Mouse (Mus musculus) layer of hippocampus, postnatal 25 days (tissue): ENCODE measurements around the gene Gna11. TPM values are rescaled to one million over a fixed set of nuclear protein-coding genes. Genes with fewer than 3 reads are reported as not detected.

ENCODE experiments used
- DNase-seq, 2 experiments: peaks; one replicate each; pipeline ENCODE4 v3.0.0; 2022; ENCODE audit warnings: mixed read lengths in 2 of 2, low spot score in 1 of 2; ENCODE audit errors: extremely low spot score in 1 of 2
- total RNA-seq, 2 experiments: library from RNA; stranded (reverse); gene quantifications; 2 replicates each; pipeline ENCODE4 v1.2.3; 2021

The Gna11 gene
- total RNA-seq, 2 experiments from 2014 or later = 110 to 121 TPM

DNA sequence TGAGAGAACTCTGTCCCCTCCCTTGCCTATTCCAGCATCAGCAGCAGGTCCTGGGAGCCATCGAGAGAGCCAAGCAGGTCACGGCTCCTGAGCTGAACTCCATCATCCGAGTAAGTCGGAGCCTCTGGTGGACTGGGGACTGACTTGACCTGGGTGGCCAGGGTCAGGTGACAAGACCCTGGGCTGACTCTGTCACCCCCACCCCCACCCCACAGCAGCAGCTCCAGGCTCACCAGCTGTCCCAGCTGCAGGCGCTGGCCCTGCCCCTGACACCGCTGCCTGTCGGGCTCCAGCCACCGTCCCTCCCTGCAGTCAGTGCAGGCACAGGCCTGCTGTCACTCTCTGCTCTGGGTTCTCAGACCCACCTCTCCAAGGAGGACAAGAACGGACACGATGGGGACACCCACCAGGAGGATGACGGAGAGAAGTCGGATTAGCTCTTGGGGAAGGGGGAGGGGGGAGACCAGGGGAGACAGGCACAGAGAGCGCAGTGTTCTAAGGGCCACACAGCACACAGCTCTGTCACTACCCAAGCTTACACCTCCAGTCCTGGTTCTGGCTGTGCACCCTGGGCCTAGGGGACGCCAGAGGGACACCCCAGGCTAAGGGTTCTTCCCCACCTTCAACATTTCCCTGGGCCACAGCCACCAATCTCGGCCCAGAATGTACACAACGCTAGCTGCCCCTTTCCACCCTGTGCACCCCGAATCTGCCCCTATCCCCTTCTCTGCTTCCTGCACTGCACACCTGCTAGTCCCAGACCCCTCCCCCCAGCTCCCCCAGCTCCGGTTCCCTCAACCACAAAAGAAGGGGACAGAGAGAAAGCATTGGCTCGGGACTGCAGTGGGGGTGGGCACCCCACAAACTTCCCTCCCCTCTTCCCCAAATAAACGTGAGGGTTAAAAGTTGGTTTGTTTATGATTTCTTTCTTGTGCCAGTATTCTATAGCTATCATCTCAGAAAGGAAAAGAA is 20.6 kb upstream of the Gna11 start:
- DNase-seq = no peak

DNA sequence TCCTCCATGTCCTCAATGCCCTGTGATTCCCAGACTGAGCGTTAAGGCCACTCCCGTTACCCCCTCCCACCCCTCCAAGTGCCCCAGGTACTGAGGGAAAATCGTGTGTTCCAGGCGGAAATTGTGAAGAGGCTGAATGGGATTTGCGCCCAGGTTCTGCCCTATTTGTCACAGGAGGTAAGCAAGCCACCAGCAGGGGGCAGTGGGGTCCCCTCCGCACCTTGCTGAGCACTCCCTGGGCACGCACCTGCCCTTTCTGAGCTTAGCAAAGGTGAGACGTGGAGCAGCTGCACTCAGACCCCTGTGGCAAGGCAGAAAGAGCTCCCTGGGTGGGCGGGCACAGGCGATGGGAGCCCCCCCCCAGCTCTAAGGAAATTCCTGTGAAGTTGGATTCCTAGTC is 19.7 kb upstream of the Gna11 start:
- peak in 1 of 2 experiments; percentile 63 for DNase-seq

DNA sequence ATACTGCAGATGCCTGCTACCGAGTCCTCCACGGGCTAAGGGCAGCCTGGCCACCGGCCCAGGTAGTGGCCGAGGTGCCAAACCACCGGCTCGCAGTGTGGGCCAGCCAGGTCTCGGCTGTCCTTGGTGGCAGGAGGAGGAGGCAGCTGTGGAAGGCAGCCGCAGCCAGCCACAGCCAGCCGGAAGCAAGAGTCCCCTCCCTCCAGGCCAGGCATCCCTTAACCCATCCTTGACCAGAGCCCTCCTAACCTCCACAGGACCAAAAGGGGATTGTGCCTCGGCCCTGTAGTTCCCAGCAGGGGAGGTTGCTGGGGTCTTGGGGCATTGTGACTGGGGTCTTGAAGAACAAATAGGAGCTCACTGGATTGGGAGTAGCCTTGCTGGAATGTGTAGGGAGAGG is 19.2 kb upstream of the Gna11 start:
- DNase-seq = no peak

GRCm38 (mm10) chr10:81563481-81563880 is 18.5 kb upstream of the Gna11 start:
- DNase-seq = no peak

GRCm38 (mm10) chr10:81562411-81562810 is 17.4 kb upstream of the Gna11 start:
- no peak for DNase-seq

GRCm38 (mm10) chr10:81560719-81561459 is 15.9 kb upstream of the Gna11 start:
- no peak for DNase-seq

DNA sequence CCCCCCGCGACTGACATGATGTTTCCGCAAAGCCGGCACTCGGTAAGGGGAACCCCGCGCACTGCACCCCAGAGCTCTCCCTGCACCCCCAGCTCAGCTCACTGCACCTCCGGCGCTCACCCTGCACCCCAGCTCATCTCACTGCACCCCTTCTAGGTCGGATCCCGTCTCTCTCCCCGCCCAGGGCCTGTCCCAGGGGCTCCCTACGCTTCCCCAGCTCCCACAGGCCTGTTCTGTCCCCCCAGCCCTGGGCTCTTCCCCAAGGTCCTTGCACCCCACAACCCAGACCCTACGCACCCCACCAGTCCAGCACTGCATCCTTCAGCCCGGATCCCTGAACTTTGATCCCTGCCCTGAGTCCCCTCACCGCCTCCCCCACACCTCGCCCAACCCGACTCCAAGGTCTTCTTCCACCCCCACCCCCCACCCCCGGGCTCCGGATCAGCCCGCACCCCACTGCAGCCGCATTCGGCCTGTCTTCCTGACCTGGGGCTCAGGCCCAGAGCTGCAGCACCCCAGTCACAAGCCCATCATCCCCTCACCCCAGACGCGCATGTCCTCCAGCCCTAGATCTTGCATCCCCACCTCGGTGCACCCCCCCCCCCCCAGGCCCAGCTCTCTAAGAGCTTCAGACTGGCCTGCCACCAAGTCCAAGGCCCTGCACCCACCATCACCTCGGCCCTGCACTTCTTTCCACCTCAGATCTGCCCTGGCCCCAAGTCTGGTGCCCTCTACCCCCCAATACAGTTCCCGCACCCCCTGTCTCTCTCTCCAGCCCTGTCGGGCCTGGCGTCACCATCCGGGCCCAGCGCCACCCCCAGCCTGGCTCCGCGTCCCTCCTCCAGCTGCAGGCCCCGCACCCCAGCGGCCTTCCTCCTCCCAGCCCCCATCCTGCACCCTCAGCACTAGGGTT is 14.9 kb upstream of the Gna11 start:
- DNase-seq = peak; percentile 71 to 80

- peak; percentile 65 to 67 for DNase-seq
These were observed 14.2 kb upstream of the Gna11 start, which contains the start of gene Aes for GRCm38 (mm10) chr10:81559163-81559626. Aes (plus strand) TSS chr10:81559488.

GRCm38 (mm10) chr10:81557491-81557890 is 12.5 kb upstream of the Gna11 start:
- no peak for DNase-seq

- DNase-seq = no peak
These were observed 11.3 kb upstream of the Gna11 start for GRCm38 (mm10) chr10:81556282-81556681.

DNA sequence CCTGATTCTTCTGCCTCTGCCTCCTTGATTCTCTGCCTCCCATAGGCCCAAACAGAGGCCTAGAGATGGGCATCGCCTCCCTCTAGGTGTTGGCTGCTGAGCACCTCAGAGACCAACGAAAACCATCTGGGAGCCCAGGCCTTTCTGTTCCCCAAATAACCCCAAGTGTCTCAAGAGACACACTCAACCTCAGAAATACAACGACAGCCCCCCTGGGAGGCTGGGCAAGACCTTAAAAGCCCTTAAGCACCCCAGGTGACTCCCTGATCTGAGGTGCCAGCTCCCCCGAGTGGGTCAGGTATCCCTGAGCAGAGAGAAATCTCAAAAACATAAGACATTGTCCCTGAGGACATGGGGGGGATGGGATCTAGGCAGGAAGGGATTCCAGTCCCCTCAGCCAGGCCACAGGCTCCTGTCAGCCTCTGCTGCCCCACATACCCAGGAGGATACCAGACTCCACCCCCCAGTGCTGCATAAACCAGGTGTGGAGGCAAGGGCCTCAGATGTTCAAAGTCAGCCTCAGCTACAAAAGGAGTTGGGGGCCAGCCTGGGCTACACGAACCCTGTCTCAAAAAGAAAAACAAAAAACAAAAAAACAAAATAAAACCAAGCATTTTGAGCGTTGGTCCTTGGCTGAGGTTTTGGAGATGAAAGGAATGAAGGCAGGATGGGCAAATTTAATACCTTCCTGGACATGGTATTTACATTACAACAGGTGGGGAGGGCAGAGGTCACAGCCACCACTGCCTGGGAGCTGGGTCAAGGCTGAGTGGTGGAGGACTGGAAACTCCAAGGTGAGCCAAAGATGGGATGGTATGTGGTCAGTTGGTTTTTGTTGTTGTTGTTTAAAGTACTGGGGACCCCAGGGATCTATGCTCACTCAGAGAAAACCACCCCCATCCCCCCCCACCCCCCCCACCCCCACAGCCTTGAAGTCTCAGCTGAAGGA is 9.1 kb upstream of the Gna11 start:
- DNase-seq = no peak

DNA sequence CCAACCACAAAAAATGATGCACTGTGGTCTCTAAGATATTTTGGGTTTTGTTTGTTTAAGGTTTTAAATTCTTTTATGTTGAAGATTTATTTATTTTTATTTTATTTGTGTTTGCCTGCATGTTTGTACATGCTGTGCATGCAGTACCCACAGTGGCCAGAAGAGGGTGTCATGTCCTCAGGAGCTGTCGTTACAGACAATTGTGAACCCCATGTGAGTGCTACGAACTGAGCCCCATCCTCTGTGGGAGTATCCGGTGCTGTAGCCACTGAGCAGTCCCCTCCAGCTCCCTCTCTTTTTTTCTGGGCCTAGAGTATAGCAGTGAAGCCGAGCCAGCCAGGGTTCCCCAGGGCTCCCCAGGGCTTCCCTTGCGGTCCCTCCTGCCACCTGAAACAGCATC is 8.2 kb upstream of the Gna11 start:
- no peak for DNase-seq

GRCm38 (mm10) chr10:81551597-81552102 is 6.7 kb upstream of the Gna11 start:
- DNase-seq = peak; percentile 72 to 80

DNA sequence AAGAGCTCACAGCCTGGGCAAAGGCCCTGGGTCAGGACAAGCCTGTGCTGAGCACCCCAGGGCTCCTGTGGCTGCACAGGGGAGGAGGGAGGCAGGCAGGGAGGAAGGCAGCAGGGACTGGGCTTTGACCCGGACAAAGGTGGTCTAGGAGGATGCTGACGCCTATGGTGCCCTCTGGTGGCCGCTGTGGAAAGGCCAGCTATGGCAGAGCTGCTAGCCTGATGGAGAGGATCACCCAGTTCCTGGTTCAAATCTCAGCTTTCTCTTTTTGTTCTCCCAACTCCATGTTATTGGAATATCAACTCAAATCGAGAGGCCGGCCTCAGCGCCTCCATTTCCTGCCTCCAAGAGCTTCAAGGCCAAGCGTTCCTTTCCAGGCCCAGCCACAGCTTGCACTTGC is 5.3 kb upstream of the Gna11 start:
- DNase-seq = peak in 1 of 2 experiments; percentile 60

DNA sequence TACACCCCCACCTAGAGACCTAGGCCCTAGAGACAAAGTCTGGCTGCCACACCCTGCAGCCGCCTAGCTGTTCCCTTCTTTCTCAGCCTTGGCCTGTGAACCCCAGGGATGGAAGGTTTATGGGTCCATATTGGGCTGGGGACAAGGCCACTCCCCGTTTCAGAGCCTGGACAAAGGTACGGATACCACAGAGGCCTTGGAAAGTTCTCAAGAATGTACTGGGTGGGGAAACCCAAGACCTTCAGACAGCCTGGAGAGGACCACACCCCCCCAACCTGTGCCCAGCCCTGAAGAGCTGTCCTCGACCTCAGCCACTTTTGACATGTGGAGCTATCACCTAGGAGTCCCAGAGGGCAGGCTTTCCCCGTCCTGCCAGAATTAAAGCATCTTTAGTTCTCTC is 4.0 kb upstream of the Gna11 start:
- DNase-seq = no peak

DNA sequence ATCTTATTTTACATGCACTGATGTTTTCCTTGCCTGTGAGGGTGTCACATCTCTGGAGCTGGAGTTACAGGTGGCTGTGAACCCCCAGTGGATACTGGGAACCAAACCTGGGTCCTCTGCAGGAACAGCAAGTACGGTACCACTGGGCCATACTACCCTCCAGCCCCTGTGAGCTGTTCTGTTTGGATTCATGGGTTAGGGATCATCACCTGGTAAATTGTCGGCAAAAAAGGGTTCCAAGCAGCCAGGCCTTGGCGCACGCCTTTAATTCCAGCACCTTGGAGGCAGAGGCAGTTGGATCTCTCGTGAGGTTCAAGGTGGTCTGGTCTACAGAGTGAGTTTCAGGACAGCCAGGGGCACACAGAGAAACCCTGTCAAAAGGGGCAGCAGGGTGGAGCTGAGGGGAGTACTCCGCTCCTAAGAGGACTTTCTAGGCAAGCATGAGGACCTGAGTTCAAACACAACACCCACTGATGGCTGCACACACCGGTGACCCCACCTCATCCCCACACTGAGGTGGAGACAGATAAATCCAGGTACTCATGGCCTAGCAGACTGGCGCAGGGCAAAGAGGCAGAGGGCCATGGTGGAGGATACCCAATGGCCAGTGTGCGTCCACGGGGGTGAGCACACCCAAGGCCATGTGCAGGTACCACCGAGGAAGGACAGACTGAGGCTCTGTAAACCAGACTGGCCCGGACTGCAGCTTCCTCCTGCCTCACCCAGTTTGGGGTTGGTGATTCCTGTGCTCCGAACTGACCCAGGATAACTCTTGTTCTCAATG is 2.0 kb upstream of the Gna11 start:
- DNase-seq = no peak

DNA sequence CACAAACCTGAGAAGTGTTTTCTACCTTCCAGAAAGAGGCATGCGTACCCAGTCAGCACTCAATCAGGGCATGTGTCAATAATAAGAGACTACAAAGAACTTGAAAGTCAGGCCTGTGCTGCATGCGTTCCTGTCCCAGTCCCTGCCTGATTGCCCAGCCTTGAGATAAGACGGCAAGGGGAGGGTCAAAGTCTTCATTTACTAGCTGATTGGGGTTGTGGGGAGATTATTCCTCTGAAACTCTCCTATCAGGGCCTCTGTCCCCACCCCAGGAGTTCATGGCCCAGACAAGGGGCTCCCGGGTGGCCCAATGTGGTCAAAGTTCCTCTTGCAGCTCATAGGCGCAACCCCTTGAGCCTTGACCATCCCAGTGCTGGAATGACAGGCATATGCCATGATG is 1.3 kb upstream of the Gna11 start:
- DNase-seq = no peak
